Mouse (Mus musculus): ENCODE data around the gene Polg2.

DNA sequence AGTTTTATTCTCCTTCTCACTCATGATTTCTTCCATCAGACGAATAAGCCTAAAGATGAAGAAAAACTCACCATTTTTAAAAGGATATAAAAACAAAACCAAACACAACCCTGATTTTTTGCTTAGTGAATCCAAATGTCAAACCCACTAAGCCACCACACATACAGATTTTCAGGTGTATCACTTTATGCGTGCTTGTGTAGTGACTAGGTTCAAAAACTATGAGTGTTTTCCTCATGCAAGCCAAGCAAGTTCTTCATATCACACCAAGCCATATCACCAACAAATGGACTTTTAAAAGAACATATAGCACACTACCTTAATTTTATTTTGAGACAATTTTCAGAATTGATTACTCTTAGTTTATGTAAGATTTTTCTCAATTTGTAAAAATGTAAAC is 5.1 kb upstream of the Polg2 start:
- no peak for TF ChIP-seq POLR2A (IDR thresholded peaks at IDR 0.05; ENCODE audit: low read depth, low read length)
- no peak for TF ChIP-seq CTCF (IDR thresholded peaks at IDR 0.05; ENCODE audit: borderline replicate concordance, insufficient read depth, low read length)

All from embryonic fibroblast, embryonic 13.5 days (primary cell).